Mouse (Mus musculus) midbrain, embryonic 11.5 days (tissue): ENCODE measurements around the gene Ldha. TPM values are rescaled to one million over a fixed set of nuclear protein-coding genes. Genes with fewer than 3 reads are reported as not detected.
"Not testable (repeated sequence)": the region's sequence is repeated elsewhere in the genome, so short reads cannot be mapped to it uniquely, and the experiment has no call there.

Source experiments
- ATAC-seq: fragments of 200-750 bp; cut with Nextera tagmentation; 2 replicates; pipeline ENCODE4 v1.8.0; 2017; ENCODE audit warnings: moderate TSS enrichment, moderate library complexity; ENCODE audit not compliant: low FRiP score
- DNase-seq: peaks from one replicate; pipeline ENCODE4 v3.0.0; 2015; ENCODE audit warnings: low spot score; ENCODE audit errors: missing footprints
- H3K27ac ChIP-seq: fragments of 300-500 bp; sonication (generic); 2 replicates; pipeline ENCODE4 v1.5.1; 2014; ENCODE audit warnings: low read depth, low read length
- H3K27me3 ChIP-seq: fragments of 300-500 bp; sonication (generic); 2 replicates; pipeline ENCODE4 v1.6.1; 2014; ENCODE audit warnings: mild to moderate bottlenecking, low read length, moderate library complexity, mixed read lengths; ENCODE audit not compliant: control insufficient read depth, insufficient read depth
- H3K36me3 ChIP-seq: fragments of 300-500 bp; sonication (generic); 2 replicates; pipeline ENCODE4 v1.6.1; 2014; ENCODE audit warnings: mild to moderate bottlenecking, low read length, moderate library complexity, mixed read lengths; ENCODE audit not compliant: control insufficient read depth, insufficient read depth
- H3K4me1 ChIP-seq: fragments of 300-500 bp; sonication (generic); 2 replicates; pipeline ENCODE4 v1.6.1; 2014; ENCODE audit warnings: low read length; ENCODE audit not compliant: control insufficient read depth, insufficient read depth
- H3K4me2 ChIP-seq: fragments of 300-500 bp; sonication (generic); 2 replicates; pipeline ENCODE4 v1.6.1; 2014; ENCODE audit warnings: mild to moderate bottlenecking, moderate library complexity
- H3K4me3 ChIP-seq: fragments of 300-500 bp; sonication (generic); 2 replicates; pipeline ENCODE4 v1.5.1; 2014; ENCODE audit warnings: low read depth, low read length
- H3K9ac ChIP-seq: fragments of 300-500 bp; sonication (generic); 2 replicates; pipeline ENCODE4 v1.6.1; 2014; ENCODE audit warnings: low read length
- H3K9me3 ChIP-seq: fragments of 300-500 bp; sonication (generic); 2 replicates; pipeline ENCODE4 v1.6.1; 2016; ENCODE audit warnings: low read length; ENCODE audit not compliant: control insufficient read depth
- WGBS: fragments of 180-500 bp; shearing (Covaris S2); extraction: QIAGEN DNeasy Blood & Tissue Kit; methylation state at CpG from one replicate; pipeline ENCODE4 v1.1.7; 2014; 5-methylcytosine and 5-hydroxymethylcytosine counted together
- polyA plus RNA-seq: library from polyadenylated mRNA; unstranded; fragments of >200 nt; fragmentation: Nextera tagmentation; extraction: Ambion mirVana; gene quantifications from 2 replicates; pipeline ENCODE4 v1.2.1, GENCODE M21; 2014

The Ldha gene
- 1,513 and 1,542 TPM in 2 replicates for polyA plus RNA-seq

- Histone ChIP-seq H3K9ac (no peak within 1 kb of the TSS), H3K4me1 (peaks cover 16% of the 10 kb centered on the region), H3K27me3 (no peaks in the 10 kb centered on the region), H3K36me3 (no peaks in the 10 kb centered on the region), H3K4me3 (no peak within 1 kb of the TSS), H3K27ac (no peak within 1 kb of the TSS), H3K9me3 (no peaks in the 10 kb centered on the region), H3K4me2 (no peak within 1 kb of the TSS)
- ATAC-seq (no peak), DNase-seq (no peak)
- WGBS, result 27% methylated on average over 6 of the region's 6 CpGs
These were observed at the start of gene Ldha for GRCm38 (mm10) chr7:46840787-46841525. Gene Ldha, plus strand, starts transcription at chr7:46841475.

GRCm38 (mm10) chr7:46793871-46794270 lies 47.4 kb upstream of the Ldha start:
- Histone ChIP-seq H3K4me3 (no peak overlapping the region), H3K9ac (no peak overlapping the region), H3K27me3 (no peaks in the 10 kb centered on the region), H3K27ac (no peak overlapping the region), H3K9me3 (no peaks in the 10 kb centered on the region), H3K4me2 (no peak overlapping the region), H3K36me3 (no peaks in the 10 kb centered on the region), H3K4me1 (peaks cover 11% of the 10 kb centered on the region)
- ATAC-seq, result no peak
- DNase-seq, result no peak
- WGBS, result 91% methylated on average over 4 of the region's 4 CpGs

GRCm38 (mm10) chr7:46795287-46796205 lies 45.7 kb upstream of the Ldha start, which contains the start of the genes Hps5 and Gtf2h1:
Gene Hps5, minus strand, starts transcription at chr7:46796064.
Gene Gtf2h1, plus strand, starts transcription at chr7:46796103.
- peak within 1 kb of the TSS; percentile 96 for H3K4me2 ChIP-seq
- H3K9me3 ChIP-seq, result no peaks in the 10 kb centered on the region
- H3K9ac ChIP-seq, result peak within 1 kb of the TSS; percentile 85
- DNase-seq (peak; percentile 100), ATAC-seq (peak; percentile 99)
- under 1% methylated on average over 74 of the region's 75 CpGs for WGBS
- H3K4me3 ChIP-seq, result peak within 1 kb of the TSS; percentile 89
- peaks cover 2% of the 10 kb centered on the region; the same call in 1 of the 2 replicates for H3K36me3 ChIP-seq
- no peaks in the 10 kb centered on the region for H3K27me3 ChIP-seq
- H3K27ac ChIP-seq, result peak within 1 kb of the TSS; percentile 76
- peaks cover 11% of the 10 kb centered on the region for H3K4me1 ChIP-seq

DNA sequence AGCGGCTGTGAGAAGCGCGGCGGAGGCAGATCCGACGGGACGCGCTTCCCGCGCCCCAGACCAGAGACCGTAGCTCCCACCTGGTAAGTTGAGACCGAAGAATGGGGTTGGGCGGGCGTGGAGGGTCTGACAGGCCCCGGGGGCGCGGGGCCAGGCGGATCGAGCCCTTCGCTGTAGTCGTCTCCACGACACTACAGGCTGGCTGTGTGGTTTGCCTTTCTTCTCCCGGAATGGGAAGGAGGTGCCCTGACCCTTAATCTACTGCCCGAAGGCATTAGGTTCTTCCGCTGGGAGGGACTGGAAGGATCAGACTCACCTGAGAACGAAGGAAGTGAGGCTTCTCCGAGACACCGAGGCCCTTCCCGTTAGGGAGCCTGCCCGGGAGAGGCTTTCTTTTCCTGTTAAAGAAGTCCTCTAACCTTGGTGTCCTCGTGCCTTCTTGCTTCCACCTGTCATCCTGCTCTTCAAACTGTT lies 45.0 kb upstream of the Ldha start:
- H3K4me2 ChIP-seq, result peak overlapping the region; percentile 96
- peaks cover 11% of the 10 kb centered on the region for H3K4me1 ChIP-seq
- no peak overlapping the region for H3K27ac ChIP-seq
- H3K27me3 ChIP-seq, result no peaks in the 10 kb centered on the region
- ATAC-seq (no peak; the same call in 1 of the 2 replicates), DNase-seq (peak; percentile 89)
- H3K4me3 ChIP-seq, result peak overlapping the region; percentile 89
- 0% methylated on average over 29 of the region's 31 CpGs for WGBS
- peak overlapping the region; percentile 85 for H3K9ac ChIP-seq
- no peaks in the 10 kb centered on the region for H3K9me3 ChIP-seq
- H3K36me3 ChIP-seq, result peaks cover 2% of the 10 kb centered on the region; the same call in 1 of the 2 replicates

- Histone ChIP-seq H3K4me1 (peaks cover 11% of the 10 kb centered on the region), H3K36me3 (peaks cover 2% of the 10 kb centered on the region; the same call in 1 of the 2 replicates), H3K4me3 (peak overlapping the region; percentile 89), H3K9ac (peak overlapping the region; percentile 85; the same call in 1 of the 2 replicates), H3K27me3 (no peaks in the 10 kb centered on the region), H3K27ac (no peak overlapping the region), H3K4me2 (peak overlapping the region; percentile 96), H3K9me3 (no peaks in the 10 kb centered on the region)
- ATAC-seq (no peak), DNase-seq (no peak)
- 64% methylated on average over 6 of the region's 6 CpGs for WGBS
These were observed 44.5 kb upstream of the Ldha start for GRCm38 (mm10) chr7:46796779-46797178.

GRCm38 (mm10) chr7:46810325-46810724 lies 30.9 kb upstream of the Ldha start:
- DNase-seq (peak; percentile 78), ATAC-seq (no peak)
- Histone ChIP-seq H3K4me2 (no peak overlapping the region), H3K36me3 (peaks cover 23% of the 10 kb centered on the region), H3K4me3 (no peak overlapping the region), H3K27me3 (no peaks in the 10 kb centered on the region), H3K9me3 (no peaks in the 10 kb centered on the region), H3K27ac (no peak overlapping the region), H3K4me1 (no peaks in the 10 kb centered on the region), H3K9ac (no peak overlapping the region)
- WGBS, result 98% methylated on average over 6 of the region's 6 CpGs

GRCm38 (mm10) chr7:46814012-46814411 lies 27.3 kb upstream of the Ldha start:
- no peaks in the 10 kb centered on the region for H3K9me3 ChIP-seq
- H3K27ac ChIP-seq, result no peak overlapping the region
- no peak overlapping the region for H3K9ac ChIP-seq
- H3K27me3 ChIP-seq, result no peaks in the 10 kb centered on the region
- WGBS, result 91% methylated on average over 4 of the region's 4 CpGs
- no peak overlapping the region for H3K4me3 ChIP-seq
- H3K36me3 ChIP-seq, result peaks cover 24% of the 10 kb centered on the region
- ATAC-seq (no peak), DNase-seq (peak; percentile 73)
- no peaks in the 10 kb centered on the region for H3K4me1 ChIP-seq
- no peak overlapping the region for H3K4me2 ChIP-seq

GRCm38 (mm10) chr7:46820876-46821632 lies 20.2 kb upstream of the Ldha start:
- WGBS, result 90% methylated on average over 15 of the region's 15 CpGs
- H3K4me1 ChIP-seq, result not testable (repeated sequence)
- H3K36me3 ChIP-seq, result peaks cover 20% of the 10 kb centered on the region

More at GRCm38 (mm10) chr7:46820876-46821632, 20.2 kb upstream of the Ldha start:
- DNase-seq, H3K4me3 ChIP-seq, H3K9ac ChIP-seq, H3K27ac ChIP-seq, ATAC-seq, H3K4me2 ChIP-seq, H3K27me3 ChIP-seq, H3K9me3 ChIP-seq: not testable (repeated sequence)
